Mouse (Mus musculus): ENCODE data around the gene Mrpl38. TPM values are rescaled to one million over a fixed set of nuclear protein-coding genes. Genes with fewer than 3 reads are reported as not detected.

The Mrpl38 gene
- polyA plus RNA-seq (2015; fragmentation: Nextera tagmentation; extraction: Ambion mirVana), result 79.8 and 86.1 TPM in 2 replicates

DNA sequence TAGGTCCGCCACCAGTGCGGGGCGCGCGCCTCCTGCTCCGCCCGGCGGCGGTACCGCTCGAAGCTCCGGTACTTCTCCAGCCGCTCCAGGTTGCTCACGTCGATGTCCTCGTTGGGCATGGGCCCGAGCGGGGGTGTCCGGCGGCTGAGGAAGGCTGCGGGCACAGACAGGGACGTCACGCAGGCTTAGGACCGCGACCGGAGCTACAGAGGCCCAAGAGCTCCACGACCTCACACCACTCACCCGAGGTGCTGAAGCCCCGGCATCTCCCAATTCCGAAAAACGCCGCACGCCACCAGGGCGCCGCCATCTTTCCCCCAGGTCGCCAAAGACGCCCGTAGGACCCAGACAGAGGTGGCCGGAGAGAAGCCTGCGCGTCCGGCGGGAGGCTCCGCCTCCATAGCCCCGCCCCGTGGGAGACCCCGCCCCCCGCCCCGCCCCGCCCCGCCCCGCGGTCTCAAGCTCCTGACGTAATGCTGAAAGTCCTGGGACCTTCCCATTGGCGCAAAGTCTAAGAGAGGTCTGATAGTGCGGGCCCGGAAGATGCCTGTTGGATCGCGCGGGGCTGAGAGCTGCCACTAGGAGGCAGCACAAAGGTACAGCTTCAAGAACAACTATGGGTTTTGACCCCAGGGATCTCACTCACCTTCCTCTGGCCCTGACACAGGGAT lies at the start of gene Mrpl38:
Gene Mrpl38 (minus strand): TSS at position 401 of the 671 bp plus-strand sequence.
- peak; percentile 95 for ATAC-seq
- under 1% methylated on average over 60 of the region's 60 CpGs for WGBS
- H3K27me3 ChIP-seq, result no peaks in the 10 kb centered on the region
- peaks cover 13% of the 10 kb centered on the region for H3K4me1 ChIP-seq
- peak within 1 kb of the TSS; percentile 33 for H3K27ac ChIP-seq
- H3K9ac ChIP-seq, result peak within 1 kb of the TSS; percentile 86
- no peaks in the 10 kb centered on the region for H3K9me3 ChIP-seq (replicated peaks)
- peaks cover 50% of the 10 kb centered on the region for H3K36me3 ChIP-seq (ENCODE audit: poor library complexity, severe bottlenecking)
- peak within 1 kb of the TSS; percentile 70 for H3K4me3 ChIP-seq
- H3K4me2 ChIP-seq, result peak within 1 kb of the TSS; percentile 71

DNA sequence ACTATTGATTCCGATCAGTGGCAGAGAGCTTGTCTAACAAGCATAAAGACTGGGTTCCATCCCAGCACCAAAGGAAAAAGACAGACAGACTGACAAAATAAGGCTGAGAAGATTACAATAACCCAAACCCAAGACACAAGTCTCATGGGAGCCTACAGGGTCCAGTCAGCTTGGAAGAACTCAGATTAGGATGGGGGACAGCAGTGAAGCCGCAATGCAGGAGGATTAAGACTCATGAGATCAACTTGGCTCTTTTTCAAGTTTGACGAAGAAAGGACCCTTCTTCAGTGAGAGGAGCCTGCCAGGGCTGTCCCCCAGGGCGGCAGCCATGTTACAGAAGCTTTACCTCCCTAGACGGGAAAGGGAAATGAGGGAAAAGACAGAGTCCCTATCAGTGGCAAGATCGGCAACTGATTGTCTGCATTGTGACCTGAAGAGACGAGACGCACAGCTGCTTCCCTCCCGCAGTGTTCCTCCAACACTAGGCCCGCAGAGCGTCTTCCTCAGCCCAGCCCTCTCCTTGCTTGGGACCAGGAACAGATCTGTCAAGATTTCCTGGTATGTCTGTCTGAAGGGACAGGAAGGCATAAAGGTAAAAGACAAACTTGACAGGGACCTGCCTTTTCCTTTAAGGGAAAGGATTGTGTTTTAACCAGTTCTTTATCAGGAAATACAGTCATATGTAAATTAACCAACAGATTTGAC lies 48.7 kb upstream of the Mrpl38 start:
- H3K9me3 ChIP-seq (replicated peaks), result no peaks in the 10 kb centered on the region
- H3K4me3 ChIP-seq, result no peak overlapping the region
- H3K9ac ChIP-seq, result no peak overlapping the region
- no peak overlapping the region for H3K27ac ChIP-seq
- no peak for ATAC-seq
- H3K36me3 ChIP-seq (ENCODE audit: poor library complexity, severe bottlenecking), result peaks cover 61% of the 10 kb centered on the region
- peaks cover 21% of the 10 kb centered on the region for H3K4me1 ChIP-seq
- H3K27me3 ChIP-seq, result no peaks in the 10 kb centered on the region
- WGBS, result 43% methylated on average over 11 of the region's 11 CpGs
- no peak overlapping the region for H3K4me2 ChIP-seq

DNA sequence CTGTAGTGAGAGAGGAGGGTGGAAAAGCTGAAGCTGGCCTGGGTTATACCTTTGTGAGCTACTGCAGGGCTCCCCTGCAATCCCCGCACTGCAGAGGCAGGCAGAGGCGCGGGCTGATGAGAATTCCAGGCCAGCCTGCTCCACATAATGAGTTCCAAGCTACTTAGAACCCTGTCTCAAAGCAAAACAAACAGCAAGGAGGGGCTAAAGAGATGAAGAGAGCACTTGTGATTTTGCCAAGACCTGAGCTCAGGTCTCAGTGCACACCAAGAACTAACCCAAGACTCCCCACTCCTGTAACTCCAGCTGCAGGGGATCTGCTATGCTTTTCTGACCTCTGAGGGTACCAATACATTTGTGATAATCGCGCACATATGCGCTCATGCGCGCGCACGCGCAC lies 47.7 kb upstream of the Mrpl38 start:
- no peak for ATAC-seq
- H3K9ac ChIP-seq, result no peak overlapping the region
- WGBS, result 84% methylated on average over 11 of the region's 11 CpGs
- H3K36me3 ChIP-seq (ENCODE audit: poor library complexity, severe bottlenecking), result peaks cover 70% of the 10 kb centered on the region
- H3K9me3 ChIP-seq (replicated peaks), result no peaks in the 10 kb centered on the region
- no peak overlapping the region for H3K27ac ChIP-seq
- H3K27me3 ChIP-seq, result no peaks in the 10 kb centered on the region
- H3K4me1 ChIP-seq, result peaks cover 21% of the 10 kb centered on the region
- H3K4me3 ChIP-seq, result no peak overlapping the region
- no peak overlapping the region for H3K4me2 ChIP-seq

DNA sequence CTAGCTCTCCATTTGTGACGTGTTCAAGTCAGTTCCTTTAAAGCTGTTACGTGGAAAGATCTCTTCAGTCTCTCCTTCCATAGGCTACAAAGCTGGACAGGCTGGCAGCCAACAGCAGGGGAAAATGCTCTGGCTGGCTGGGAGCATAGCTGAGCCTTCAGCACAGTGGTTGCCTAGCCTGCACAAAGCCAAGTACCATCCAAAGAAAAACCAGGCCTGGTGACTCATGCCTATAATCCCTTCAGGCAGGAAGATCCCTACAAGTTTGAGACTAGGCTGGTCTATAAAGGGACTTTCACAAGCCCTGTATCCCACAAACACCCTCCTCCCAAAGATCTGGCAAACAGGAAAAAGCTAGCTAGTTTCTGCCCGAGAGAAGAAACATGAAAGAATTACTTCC lies 47.2 kb upstream of the Mrpl38 start:
- WGBS, result 86% methylated on average over 3 of the region's 3 CpGs
- H3K36me3 ChIP-seq (ENCODE audit: poor library complexity, severe bottlenecking), result peaks cover 68% of the 10 kb centered on the region

DNA sequence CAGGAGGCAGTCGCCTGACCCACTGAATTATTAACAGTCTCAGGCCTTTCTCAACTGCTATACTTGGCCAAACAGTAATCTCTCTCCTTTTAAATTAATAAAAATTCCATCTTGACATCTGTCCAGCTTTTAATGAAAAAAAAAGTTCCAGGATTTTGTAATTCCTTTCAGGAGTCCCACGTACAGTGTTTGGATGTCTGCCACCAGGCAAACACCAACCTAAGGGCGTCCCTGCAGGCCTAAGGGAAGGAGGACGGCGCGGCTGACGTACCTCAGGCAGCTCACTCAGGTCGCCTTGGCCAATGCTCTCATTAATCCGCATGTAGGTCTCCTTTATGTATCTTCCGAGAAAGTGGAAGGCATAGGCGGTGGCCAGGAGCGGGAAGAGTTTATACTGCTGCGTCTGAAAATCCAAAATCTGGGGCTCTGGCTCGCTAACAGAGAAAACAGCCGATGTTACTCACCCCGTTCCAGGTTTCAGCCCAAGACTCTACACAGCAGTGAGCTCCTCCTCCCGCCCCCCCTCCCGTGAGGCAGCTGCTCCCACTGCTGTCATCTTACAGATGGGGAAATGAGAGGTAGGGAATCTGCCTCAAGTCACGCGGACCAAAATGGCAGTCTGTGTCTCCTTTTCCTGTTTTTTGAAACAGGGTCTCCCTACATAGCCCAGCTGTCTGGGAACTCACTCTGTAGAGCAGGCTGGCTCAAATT lies 39.9 kb upstream of the Mrpl38 start:
- H3K36me3 ChIP-seq (ENCODE audit: poor library complexity, severe bottlenecking), result peaks cover 93% of the 10 kb centered on the region
- no peak for ATAC-seq
- H3K27me3 ChIP-seq, result no peaks in the 10 kb centered on the region
- H3K4me2 ChIP-seq, result no peak overlapping the region
- H3K27ac ChIP-seq, result no peak overlapping the region
- WGBS, result 91% methylated on average over 20 of the region's 20 CpGs
- no peak overlapping the region for H3K9ac ChIP-seq
- H3K4me1 ChIP-seq, result no peaks in the 10 kb centered on the region
- no peak overlapping the region for H3K4me3 ChIP-seq
- no peaks in the 10 kb centered on the region for H3K9me3 ChIP-seq (replicated peaks)

More for the DNA sequence above, 47.2 kb upstream of the Mrpl38 start:
- Histone ChIP-seq H3K9ac (no peak overlapping the region), H3K27ac (no peak overlapping the region), H3K9me3 (replicated peaks) (no peaks in the 10 kb centered on the region), H3K4me2 (no peak overlapping the region), H3K4me1 (peaks cover 21% of the 10 kb centered on the region), H3K27me3 (no peaks in the 10 kb centered on the region), H3K4me3 (no peak overlapping the region)
- ATAC-seq, result no peak

DNA sequence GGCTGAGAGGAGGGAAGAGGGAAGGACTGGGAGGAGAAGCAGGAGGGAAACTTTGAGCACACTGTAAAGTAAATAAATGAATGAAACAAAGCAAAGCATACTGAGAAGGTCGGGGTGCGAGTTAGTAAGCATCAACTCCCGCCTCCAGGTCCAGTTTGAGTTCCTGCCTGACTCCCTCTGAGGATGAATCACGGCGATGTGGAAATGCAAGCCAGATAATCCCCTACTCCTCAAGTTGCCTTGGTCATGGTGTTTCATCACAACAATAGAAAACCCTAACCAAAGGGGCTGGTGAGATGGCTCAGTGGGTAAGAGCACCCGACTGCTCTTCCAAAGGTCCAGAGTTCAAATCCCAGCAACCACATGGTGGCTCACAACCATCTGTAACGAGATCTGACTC lies 37.3 kb upstream of the Mrpl38 start:
- Histone ChIP-seq H3K4me1 (no peaks in the 10 kb centered on the region), H3K4me3 (no peak overlapping the region), H3K9me3 (replicated peaks) (no peaks in the 10 kb centered on the region), H3K27me3 (no peaks in the 10 kb centered on the region), H3K27ac (no peak overlapping the region), H3K9ac (no peak overlapping the region), H3K36me3 (ENCODE audit: poor library complexity, severe bottlenecking) (peaks cover 95% of the 10 kb centered on the region), H3K4me2 (no peak overlapping the region)
- ATAC-seq, result no peak
- 90% methylated on average over 7 of the region's 7 CpGs for WGBS

DNA sequence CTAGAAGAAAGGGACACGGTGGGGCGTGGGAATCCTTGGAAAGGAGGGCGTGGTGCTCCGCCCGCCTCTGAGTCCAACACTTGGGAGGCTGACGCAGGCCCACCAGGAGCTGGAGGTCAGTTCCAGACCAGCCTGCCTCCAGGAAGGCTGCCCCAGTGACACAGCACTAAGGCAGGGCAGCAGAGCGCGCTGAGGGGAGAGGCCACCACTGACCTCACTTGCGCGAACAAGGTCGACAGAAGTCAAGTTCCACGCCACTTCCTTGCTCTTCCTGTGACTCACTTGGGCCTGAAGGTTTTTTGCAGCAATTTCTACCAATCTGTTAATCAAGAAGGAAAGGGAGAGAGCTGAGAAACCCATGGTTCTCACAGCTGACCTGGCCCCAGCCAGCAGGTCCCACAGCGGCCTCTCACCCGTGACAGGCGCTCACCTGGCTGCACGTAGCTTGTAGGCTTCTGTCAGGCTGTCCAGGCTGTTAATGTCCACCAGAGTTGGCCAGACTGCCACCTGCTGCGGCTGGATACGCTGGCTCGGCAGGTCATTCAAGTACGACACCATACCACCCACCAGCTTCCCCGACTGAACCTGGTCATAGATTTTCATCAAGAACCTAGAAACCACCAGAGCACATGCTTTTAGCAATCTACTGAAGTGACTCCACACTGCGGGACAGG lies 36.2 kb upstream of the Mrpl38 start:
- H3K4me1 ChIP-seq, result no peaks in the 10 kb centered on the region
- 0 out of 2 replicates have a peak overlapping the region, but pooled peaks have one; percentile 12 for H3K9ac ChIP-seq
- no peak overlapping the region for H3K4me2 ChIP-seq
- H3K9me3 ChIP-seq (replicated peaks), result no peaks in the 10 kb centered on the region
- H3K27ac ChIP-seq, result no peak overlapping the region
- no peak overlapping the region for H3K4me3 ChIP-seq
- peaks cover 85% of the 10 kb centered on the region for H3K36me3 ChIP-seq (ENCODE audit: poor library complexity, severe bottlenecking)
- H3K27me3 ChIP-seq, result no peaks in the 10 kb centered on the region
- ATAC-seq, result no peak
- 96% methylated on average over 22 of the region's 22 CpGs for WGBS

DNA sequence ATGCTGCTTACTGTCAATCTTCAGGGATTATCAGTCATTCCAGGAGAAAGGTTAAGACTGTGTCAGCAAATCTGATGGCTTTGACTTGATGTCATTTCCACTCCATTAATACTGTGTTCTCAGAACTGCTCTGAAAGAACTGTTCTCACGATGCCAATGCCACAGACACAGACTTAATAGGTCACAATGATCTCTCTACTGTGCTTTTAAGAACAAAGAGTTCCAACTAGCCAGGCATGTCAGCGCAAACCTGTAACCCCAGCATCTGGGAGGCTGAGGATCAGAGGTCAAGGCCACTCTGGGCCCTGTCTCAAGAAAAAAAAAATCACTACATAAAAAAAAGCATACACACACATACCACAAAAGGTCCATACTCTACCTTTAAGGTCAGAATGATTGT lies 33.3 kb upstream of the Mrpl38 start:
- Histone ChIP-seq H3K27ac (no peak overlapping the region), H3K36me3 (ENCODE audit: poor library complexity, severe bottlenecking) (peaks cover 58% of the 10 kb centered on the region), H3K4me2 (no peak overlapping the region), H3K27me3 (no peaks in the 10 kb centered on the region), H3K4me1 (peaks cover 9% of the 10 kb centered on the region), H3K9me3 (replicated peaks) (no peaks in the 10 kb centered on the region), H3K9ac (no peak overlapping the region), H3K4me3 (no peak overlapping the region)
- 91% methylated on average over 2 of the region's 2 CpGs for WGBS
- ATAC-seq, result no peak

DNA sequence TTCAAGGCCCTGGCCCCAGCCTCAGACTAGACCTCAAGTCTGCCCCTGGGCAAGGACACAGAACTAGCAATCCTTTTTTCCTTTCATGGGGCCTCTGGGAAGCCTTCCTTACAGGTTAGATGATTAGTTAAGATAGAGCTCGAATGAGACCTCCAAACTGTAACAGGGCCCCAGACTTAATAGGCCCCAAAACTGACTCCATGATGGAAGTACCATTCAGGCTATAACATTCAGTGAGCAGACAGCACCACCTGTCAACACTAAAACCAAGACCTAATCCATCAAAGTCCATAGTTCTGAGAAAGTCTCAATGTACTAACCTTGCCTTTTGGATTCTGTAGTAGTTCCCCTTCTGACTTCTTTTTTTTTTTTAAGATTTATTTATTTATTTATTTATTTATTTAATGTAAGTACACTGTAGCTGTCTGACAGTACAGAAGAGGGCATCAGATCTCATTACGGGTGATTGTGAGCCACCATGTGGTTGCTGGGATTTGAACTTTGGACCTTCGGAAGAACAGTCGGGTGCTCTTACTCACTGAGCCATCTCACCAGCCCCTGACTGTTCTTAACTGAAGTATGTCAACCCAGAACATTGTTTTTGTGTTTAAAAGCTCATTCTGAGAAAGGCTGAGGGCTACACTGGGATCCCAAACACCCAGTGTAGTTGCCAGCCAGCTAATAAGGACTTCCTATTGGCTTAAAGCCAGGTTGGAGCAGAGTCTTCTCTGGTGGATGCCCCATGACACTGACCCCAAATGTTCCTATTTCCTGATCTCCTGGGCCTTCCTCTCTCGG lies 31.5 kb upstream of the Mrpl38 start:
- Histone ChIP-seq H3K27me3 (no peaks in the 10 kb centered on the region), H3K9me3 (replicated peaks) (no peaks in the 10 kb centered on the region), H3K9ac (no peak overlapping the region), H3K4me2 (no peak overlapping the region), H3K27ac (no peak overlapping the region), H3K36me3 (ENCODE audit: poor library complexity, severe bottlenecking) (peaks cover 52% of the 10 kb centered on the region), H3K4me1 (peaks cover 24% of the 10 kb centered on the region), H3K4me3 (no peak overlapping the region)
- ATAC-seq, result no peak
- WGBS, result 89% methylated on average over 5 of the region's 5 CpGs

DNA sequence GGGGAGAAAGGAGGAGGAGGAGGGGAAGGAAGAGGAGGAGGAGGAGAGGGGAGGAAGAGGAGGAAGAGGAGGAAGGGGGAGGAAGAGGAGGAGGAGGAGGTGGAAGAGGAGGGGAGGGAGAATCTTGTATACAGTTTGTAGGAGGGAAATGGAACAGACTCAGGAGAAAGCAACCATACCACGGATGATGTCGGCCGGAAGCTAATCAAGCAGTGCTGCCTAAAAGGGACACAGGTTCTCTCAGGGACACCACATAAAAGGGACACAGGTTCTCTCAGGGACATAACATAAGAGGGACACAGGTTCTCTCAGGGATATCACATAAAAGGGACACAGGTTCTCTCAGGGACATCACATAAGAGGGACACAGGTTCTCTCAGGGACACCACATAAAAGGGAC lies 30.5 kb upstream of the Mrpl38 start:
- Histone ChIP-seq H3K4me2 (no peak overlapping the region), H3K36me3 (ENCODE audit: poor library complexity, severe bottlenecking) (peaks cover 50% of the 10 kb centered on the region), H3K4me1 (peaks cover 24% of the 10 kb centered on the region), H3K27me3 (no peaks in the 10 kb centered on the region), H3K27ac (no peak overlapping the region), H3K9ac (no peak overlapping the region), H3K9me3 (replicated peaks) (no peaks in the 10 kb centered on the region), H3K4me3 (no peak overlapping the region)
- no peak for ATAC-seq
- WGBS, result 92% methylated on average over 3 of the region's 3 CpGs

DNA sequence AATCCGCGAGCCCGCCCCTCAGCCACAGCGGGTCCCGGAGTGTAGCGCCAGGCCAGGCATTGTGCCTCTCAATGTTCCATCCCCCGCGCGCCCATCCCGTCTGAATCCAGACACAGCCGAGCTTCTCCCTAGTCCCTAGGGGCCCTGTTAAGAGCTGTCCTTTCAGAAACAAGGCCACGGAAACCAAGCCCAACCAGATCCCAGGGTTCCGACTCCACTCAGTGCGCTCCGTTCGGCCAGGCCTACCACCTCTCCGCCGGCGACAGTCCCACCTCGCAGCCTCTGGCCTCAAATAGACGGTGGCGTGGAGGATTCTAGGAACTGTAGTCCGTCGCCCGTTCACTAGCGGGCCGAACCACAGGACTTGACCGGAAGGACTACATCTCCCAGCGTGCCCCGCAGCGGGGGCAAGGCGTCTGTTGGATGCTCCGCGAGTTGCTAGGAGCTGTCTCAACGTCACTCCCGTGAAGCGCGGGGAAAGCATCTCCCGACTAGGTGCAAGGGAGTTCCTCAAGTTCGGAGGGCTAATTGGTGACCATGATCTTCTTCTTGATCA lies 29.3 kb upstream of the Mrpl38 start, which contains the start of gene Fbf1:
Gene Fbf1 (minus strand): TSS at position 283 of the 556 bp plus-strand sequence.
- H3K27me3 ChIP-seq, result no peaks in the 10 kb centered on the region
- peak within 1 kb of the TSS; percentile 88 for H3K9ac ChIP-seq
- H3K4me3 ChIP-seq, result peak within 1 kb of the TSS; percentile 76
- WGBS, result under 1% methylated on average over 40 of the region's 40 CpGs
- H3K9me3 ChIP-seq (replicated peaks), result no peaks in the 10 kb centered on the region
- peak within 1 kb of the TSS; percentile 91 for H3K27ac ChIP-seq
- peak; percentile 98 for ATAC-seq
- H3K4me1 ChIP-seq, result peaks cover 28% of the 10 kb centered on the region
- H3K4me2 ChIP-seq, result peak within 1 kb of the TSS; percentile 75
- H3K36me3 ChIP-seq (ENCODE audit: poor library complexity, severe bottlenecking), result peaks cover 50% of the 10 kb centered on the region

Data from forebrain, embryonic 13.5 days (tissue).